In the genomic region with DNA sequence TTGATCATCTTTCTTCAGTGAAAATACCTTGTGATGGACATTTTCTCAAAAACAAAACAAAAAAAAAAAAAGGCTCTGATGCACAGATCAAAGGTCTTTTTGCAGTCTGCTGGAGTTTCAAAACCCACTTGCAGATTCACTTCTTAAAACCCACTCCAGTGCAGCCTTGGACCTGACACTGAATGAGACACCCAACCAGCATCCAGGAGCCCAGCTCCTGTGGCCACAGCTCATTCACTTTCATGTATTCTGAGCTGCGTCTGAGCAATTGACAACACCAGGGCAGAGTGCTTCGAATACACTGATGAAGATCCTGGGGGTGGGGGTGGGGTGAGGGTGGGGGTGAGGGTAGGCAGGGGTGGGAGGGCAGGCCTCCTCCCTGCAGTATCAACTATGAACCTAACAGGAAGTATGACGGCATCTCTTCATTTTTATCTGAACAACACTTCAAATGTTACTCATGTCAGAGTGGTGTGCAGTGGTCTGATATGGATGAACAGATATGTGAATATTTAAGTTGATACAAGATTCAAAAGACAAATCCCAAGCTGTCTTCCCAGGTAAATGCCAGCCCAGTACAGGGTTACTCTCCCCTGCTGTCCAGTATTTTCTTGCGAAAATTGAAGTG, we compare ENCODE assay signal across 28 mouse cellular contexts.
DNase-seq lines count a peak whose midpoint lies in the region; ATAC-seq and TF ChIP-seq lines count a peak whose summit lies in the region.
"Had no signal": no experiment of that assay in that cellular context is flagged by ENCODE, and none has a peak within 500 bp of the region (broad histone marks: within the 10 kb centered on the region; RNA-seq: fewer than 3 reads in every experiment).

No protein-coding gene starts in this region.

- DNase-seq in testis, postnatal 10 days (ENCODE audit: low spot score) = peak; percentile 19
- DNase-seq in testis, postnatal 14 days (ENCODE audit: low spot score) = no peak
- DNase-seq in MEL (ENCODE audit: low read depth, low spot score) = no peak
- no peak for DNase-seq in left cerebral cortex, adult 9 months (ENCODE audit: low spot score in 2 of 2)
- no peak for DNase-seq in left cerebral cortex, postnatal 4 days
- DNase-seq: adrenal gland, postnatal 10 days; cerebellum, adult 8-10 months; cerebellum, postnatal 36 days; gastrocnemius, postnatal 25 days; heart, adult 2 months; kidney, adult 18-20 months; kidney, postnatal 25 days; liver, embryonic 13.5 days; lung, adult 2 months; lung, postnatal 10 days; right cerebral cortex, postnatal 25 days had no signal

- H3K4me3 ChIP-seq in MEL (ENCODE audit: control insufficient read depth in 1 of 2, insufficient read depth in 1 of 2, low read depth in 2 of 2, low read length in 2 of 2) = no peak overlapping the region
- H3K4me3 ChIP-seq: forebrain, embryonic 15.5 days; heart, adult 2 months; heart, embryonic 12.5 days; kidney, embryonic 15.5 days; layer of hippocampus, adult 2 months; limb, embryonic 10.5 days; limb, embryonic 15.5 days; liver, embryonic 13.5 days; midbrain, embryonic 10.5 days; neural tube, embryonic 15.5 days had no signal

- no peak for TF ChIP-seq CTCF in MEL (IDR thresholded peaks at IDR 0.05 in 2 of 3, conservative IDR thresholded peaks at IDR 0.05 in 1 of 3; ENCODE audit: control insufficient read depth in 1 of 3, insufficient read depth in 1 of 3, low read depth in 2 of 3, low read length in 3 of 3, poor library complexity in 1 of 3, severe bottlenecking in 1 of 3)

- peaks cover 0 to 5% of the 10 kb centered on the region in 2 experiments; a peak in 2 of 4 replicates for H3K36me3 ChIP-seq in MEL (ENCODE audit: control insufficient read depth in 1 of 2, insufficient read depth in 2 of 2, low read length in 2 of 2)
- H3K36me3 ChIP-seq: forebrain, embryonic 15.5 days; heart, embryonic 12.5 days; kidney, embryonic 15.5 days; limb, embryonic 10.5 days; limb, embryonic 15.5 days; liver, embryonic 13.5 days; midbrain, embryonic 10.5 days; neural tube, embryonic 15.5 days had no signal

- TF ChIP-seq EP300 in MEL (IDR thresholded peaks at IDR 0.05; ENCODE audit: low read depth in 1 of 2, low read length in 2 of 2) = no peak

- no peak for TF ChIP-seq POLR2A in MEL (IDR thresholded peaks at IDR 0.05; ENCODE audit: control insufficient read depth in 1 of 2, insufficient read depth in 1 of 2, low read depth in 1 of 2, low read length in 2 of 2, poor library complexity in 1 of 2)

- H3K9me3 ChIP-seq in MEL (replicated peaks; ENCODE audit: insufficient read depth, low read length) = no peaks in the 10 kb centered on the region
- H3K9me3 ChIP-seq: forebrain, embryonic 15.5 days; heart, embryonic 12.5 days; limb, embryonic 10.5 days; limb, embryonic 15.5 days; liver, embryonic 13.5 days; midbrain, embryonic 10.5 days; neural tube, embryonic 15.5 days had no signal

- H3K27me3 ChIP-seq in MEL (ENCODE audit: control insufficient read depth in 1 of 2, insufficient read depth in 2 of 2, low read length in 2 of 2) = no peaks in the 10 kb centered on the region
- H3K27me3 ChIP-seq: forebrain, embryonic 15.5 days; heart, embryonic 12.5 days; kidney, embryonic 15.5 days; limb, embryonic 15.5 days; liver, embryonic 13.5 days; neural tube, embryonic 15.5 days had no signal

- TF ChIP-seq RAD21 in MEL (IDR thresholded peaks at IDR 0.05; ENCODE audit: low read depth, low read length) = no peak

- H3K9ac ChIP-seq in MEL (ENCODE audit: control insufficient read depth, low read depth, low read length, poor library complexity, severe bottlenecking) = no peak overlapping the region
- H3K9ac ChIP-seq: forebrain, embryonic 15.5 days; heart, embryonic 12.5 days; hindbrain, embryonic 14.5 days; kidney, embryonic 15.5 days; limb, embryonic 15.5 days; liver, embryonic 13.5 days; neural tube, embryonic 15.5 days had no signal

- no peak overlapping the region for H3K27ac ChIP-seq in MEL (ENCODE audit: control insufficient read depth, low read depth, low read length)
- H3K27ac ChIP-seq: forebrain, embryonic 15.5 days; heart, adult 2 months; hindbrain, embryonic 14.5 days; kidney, embryonic 15.5 days; layer of hippocampus, adult 2 months; limb, embryonic 10.5 days; limb, embryonic 15.5 days; liver, embryonic 13.5 days; macrophage; midbrain, embryonic 10.5 days; neural tube, embryonic 15.5 days; stomach, postnatal 0 days had no signal

- no peaks in the 10 kb centered on the region for H3K79me2 ChIP-seq in MEL (ENCODE audit: control insufficient read depth, insufficient read depth, low read length, poor library complexity)

- intact Hi-C loops in left cerebral cortex, postnatal 4 days (cut with DNase I) = loop anchor here (10.0 kb wide), 1 partner anchor 221 kb away; no protein-coding TSS in a partner anchor

- peaks cover 0 to 12% of the 10 kb centered on the region in 2 experiments; a peak in 2 of 4 replicates for H3K4me1 ChIP-seq in MEL (ENCODE audit: control insufficient read depth in 1 of 2, insufficient read depth in 2 of 2, low read length in 2 of 2)
- H3K4me1 ChIP-seq: forebrain, embryonic 15.5 days; heart, embryonic 12.5 days; kidney, embryonic 15.5 days; limb, embryonic 10.5 days; limb, embryonic 15.5 days; liver, embryonic 13.5 days; neural tube, embryonic 15.5 days had no signal

- ATAC-seq in megakaryocyte progenitor cell, adult 5-6 weeks (replicated peaks; ENCODE audit: poor library complexity) = 0 out of 2 replicates have a peak, but pooled peaks have one; percentile 26
- ATAC-seq: forebrain, embryonic 15.5 days had no signal

TF ChIP-seq in MEL, 35 proteins besides CTCF, POLR2A, EP300 and RAD21:
- no peak for TF ChIP-seq ZMIZ1 (IDR thresholded peaks at IDR 0.05; ENCODE audit: low read depth, low read length)
- TF ChIP-seq ETS1 (IDR thresholded peaks at IDR 0.05; ENCODE audit: low read depth, low read length) = peak; percentile 45
- no peak for TF ChIP-seq MAFK (IDR thresholded peaks at IDR 0.05; ENCODE audit: borderline replicate concordance, low read depth, low read length)
- TF ChIP-seq TBP (IDR thresholded peaks at IDR 0.05; ENCODE audit: low read depth, low read length) = no peak
- 0 out of 2 replicates have a peak, but pooled peaks have one; percentile 12 for TF ChIP-seq GATA1 (IDR thresholded peaks at IDR 0.05; ENCODE audit: low read depth, low read length)
- TF ChIP-seq CHD1 (IDR thresholded peaks at IDR 0.05; ENCODE audit: low read depth, low read length) = no peak
- TF ChIP-seq NELFE (IDR thresholded peaks at IDR 0.05; ENCODE audit: low read depth, low read length) = no peak
- TF ChIP-seq E2F4 (IDR thresholded peaks at IDR 0.05; ENCODE audit: borderline replicate concordance, low read depth, low read length) = no peak
- TF ChIP-seq MAZ (IDR thresholded peaks at IDR 0.05; ENCODE audit: low read depth, low read length) = no peak
- no peak for TF ChIP-seq BHLHE40 (IDR thresholded peaks at IDR 0.05; ENCODE audit: borderline replicate concordance, low read depth, low read length)
- TF ChIP-seq MAX (IDR thresholded peaks at IDR 0.05; ENCODE audit: low read length) = no peak
- TF ChIP-seq SMC3 (IDR thresholded peaks at IDR 0.05; ENCODE audit: low read depth, low read length) = no peak
- TF ChIP-seq KAT2A (conservative IDR thresholded peaks at IDR 0.05; ENCODE audit: low read depth, low read length) = no peak
- no peak for TF ChIP-seq MYC (IDR thresholded peaks at IDR 0.05; ENCODE audit: low read depth, low read length)
- TF ChIP-seq TCF12 (IDR thresholded peaks at IDR 0.05; ENCODE audit: low read depth, low read length) = peak; percentile 52; the same call in 1 of the 2 replicates
- no peak for TF ChIP-seq USF2 (IDR thresholded peaks at IDR 0.05; ENCODE audit: borderline replicate concordance in 1 of 2, insufficient read depth in 1 of 2, low read depth in 1 of 2, low read length in 2 of 2)
- TF ChIP-seq GABPA (IDR thresholded peaks at IDR 0.05; ENCODE audit: low read depth, low read length) = no peak
- TF ChIP-seq POLR2AphosphoS5 (IDR thresholded peaks at IDR 0.05; ENCODE audit: borderline replicate concordance, low read depth, low read length) = no peak
- TF ChIP-seq CHD2 (IDR thresholded peaks at IDR 0.05; ENCODE audit: low read length) = no peak
- no peak for TF ChIP-seq USF1 (IDR thresholded peaks at IDR 0.05; ENCODE audit: low read depth, low read length)
- no peak for TF ChIP-seq UBTF (IDR thresholded peaks at IDR 0.05; ENCODE audit: borderline replicate concordance, insufficient read depth, low read depth, low read length)
TF ChIP-seq in MEL: peak in this region for 3.
